Mouse (Mus musculus) heart, embryonic 10.5 days (tissue): Measurements from ENCODE around the gene Psmb11. TPM values are rescaled to one million over a fixed set of nuclear protein-coding genes. Genes with fewer than 3 reads are reported as not detected.
A peak's percentile ranks its signal among the peaks of the same experiment; 100 is the strongest.

Experiments used
- DNase-seq: peaks from one replicate; pipeline ENCODE4 v3.0.0-alpha.2; 2017; ENCODE audit warnings: low spot score
- H3K27ac ChIP-seq: fragments of 300-500 bp; sonication (generic); 2 replicates; pipeline ENCODE4 v1.5.1; 2016; ENCODE audit warnings: mild to moderate bottlenecking
- H3K27me3 ChIP-seq: fragments of 300-500 bp; sonication (generic); 2 replicates; pipeline ENCODE4 v1.6.1; 2016; ENCODE audit warnings: mild to moderate bottlenecking; ENCODE audit not compliant: poor library complexity, insufficient read depth, severe bottlenecking
- H3K36me3 ChIP-seq: fragments of 300-500 bp; sonication (generic); 2 replicates; pipeline ENCODE4 v1.6.1; 2016; ENCODE audit warnings: mild to moderate bottlenecking, moderate library complexity
- H3K4me1 ChIP-seq: fragments of 300-500 bp; sonication (generic); 2 replicates; pipeline ENCODE4 v1.6.1; 2016; ENCODE audit warnings: mild to moderate bottlenecking
- H3K4me3 ChIP-seq: fragments of 300-500 bp; sonication (generic); 2 replicates; pipeline ENCODE4 v1.5.1; 2016; ENCODE audit warnings: mild to moderate bottlenecking, moderate library complexity
- H3K9me3 ChIP-seq: fragments of 300-500 bp; sonication (generic); 2 replicates; pipeline ENCODE4 v1.6.1; 2016; ENCODE audit warnings: mild to moderate bottlenecking, moderate library complexity
- WGBS: fragments of 180-500 bp; shearing (Covaris S2); methylation state at CpG from one replicate; pipeline ENCODE4 v1.1.7; 2016; 5-methylcytosine and 5-hydroxymethylcytosine counted together
- polyA plus RNA-seq: library from polyadenylated mRNA; unstranded; fragments of >200 nt; fragmentation: Nextera tagmentation; extraction: Ambion mirVana; gene quantifications from 2 replicates; pipeline ENCODE4 v1.2.1, GENCODE M21; 2016

Gene Psmb11
- polyA plus RNA-seq, 1 experiment from 2014 or later: not detected

DNA sequence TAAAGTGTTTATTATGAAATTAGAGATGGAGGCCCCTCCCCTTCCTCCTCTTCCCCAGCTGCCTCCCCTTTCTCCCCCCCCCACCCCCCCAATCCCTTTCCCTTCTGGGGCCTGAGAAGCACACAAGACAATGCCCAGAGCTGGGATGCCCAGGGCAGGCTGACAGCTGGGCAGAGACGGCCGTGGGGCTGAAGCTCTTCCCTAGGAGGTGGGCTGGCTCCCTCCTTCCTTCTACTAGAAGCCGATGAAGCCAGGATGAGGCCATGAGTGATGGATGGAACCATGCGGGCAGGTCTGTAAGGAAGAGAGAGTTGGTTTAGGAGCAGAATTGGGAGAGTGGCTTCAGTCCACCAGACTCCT, 10.0 kb downstream of the Psmb11 start:
- Histone ChIP-seq H3K27me3 (peaks cover under 1% of the 10 kb centered on the region; the same call in 1 of the 2 replicates), H3K4me1 (no peaks in the 10 kb centered on the region), H3K4me3 (no peak overlapping the region), H3K36me3 (peaks cover 56% of the 10 kb centered on the region), H3K9me3 (no peaks in the 10 kb centered on the region), H3K27ac (no peak overlapping the region)
- DNase-seq: no peak
- WGBS: 88% methylated on average over 4 of the region's 4 CpGs

GRCm38 (mm10) chr14:54632252-54632651, 11.0 kb downstream of the Psmb11 start:
- H3K36me3 ChIP-seq: peaks cover 66% of the 10 kb centered on the region
- WGBS: 87% methylated on average over 37 of the region's 37 CpGs
- no peak overlapping the region for H3K4me3 ChIP-seq
- no peak for DNase-seq
- H3K27ac ChIP-seq: no peak overlapping the region
- H3K9me3 ChIP-seq: no peaks in the 10 kb centered on the region
- H3K27me3 ChIP-seq: no peaks in the 10 kb centered on the region
- H3K4me1 ChIP-seq: no peaks in the 10 kb centered on the region

DNA sequence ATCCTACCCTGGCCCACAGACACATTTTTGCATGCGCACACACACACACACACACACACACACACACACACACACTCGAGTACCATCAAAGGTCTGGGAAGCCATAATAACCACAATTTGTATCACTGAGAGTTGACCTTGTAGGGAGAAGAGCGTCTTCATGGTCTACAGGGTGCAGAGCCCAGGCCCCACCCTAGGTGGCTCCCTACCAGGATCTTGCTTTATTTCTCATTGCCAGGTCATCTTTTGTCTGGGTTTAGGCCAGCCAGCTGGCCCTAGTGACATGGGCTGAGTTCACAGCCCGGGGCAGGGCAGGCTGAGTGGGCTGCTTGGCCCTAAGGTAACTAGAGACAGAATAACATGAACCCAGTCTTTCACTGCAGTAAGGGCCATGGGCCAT, 12.9 kb downstream of the Psmb11 start:
- H3K27ac ChIP-seq: no peak overlapping the region
- peaks cover 8% of the 10 kb centered on the region; the same call in 1 of the 2 replicates for H3K4me1 ChIP-seq
- H3K4me3 ChIP-seq: no peak overlapping the region
- DNase-seq: no peak
- no peaks in the 10 kb centered on the region for H3K27me3 ChIP-seq
- peaks cover 83% of the 10 kb centered on the region for H3K36me3 ChIP-seq
- no peaks in the 10 kb centered on the region for H3K9me3 ChIP-seq
- WGBS: 84% methylated on average over 4 of the region's 4 CpGs

GRCm38 (mm10) chr14:54636954-54637353, 15.7 kb downstream of the Psmb11 start:
- Histone ChIP-seq H3K27me3 (no peaks in the 10 kb centered on the region), H3K4me1 (peaks cover 36% of the 10 kb centered on the region), H3K4me3 (no peak overlapping the region), H3K36me3 (peaks cover 63% of the 10 kb centered on the region), H3K9me3 (no peaks in the 10 kb centered on the region), H3K27ac (no peak overlapping the region)
- 47% methylated on average over 8 of the region's 8 CpGs for WGBS
- DNase-seq: peak; percentile 75

GRCm38 (mm10) chr14:54638210-54638609, 17.0 kb downstream of the Psmb11 start:
- Histone ChIP-seq H3K4me1 (peaks cover 36% of the 10 kb centered on the region), H3K9me3 (no peaks in the 10 kb centered on the region), H3K36me3 (peaks cover 61% of the 10 kb centered on the region), H3K4me3 (no peak overlapping the region), H3K27ac (no peak overlapping the region), H3K27me3 (no peaks in the 10 kb centered on the region)
- no peak for DNase-seq
- 70% methylated on average over 5 of the region's 5 CpGs for WGBS

DNA sequence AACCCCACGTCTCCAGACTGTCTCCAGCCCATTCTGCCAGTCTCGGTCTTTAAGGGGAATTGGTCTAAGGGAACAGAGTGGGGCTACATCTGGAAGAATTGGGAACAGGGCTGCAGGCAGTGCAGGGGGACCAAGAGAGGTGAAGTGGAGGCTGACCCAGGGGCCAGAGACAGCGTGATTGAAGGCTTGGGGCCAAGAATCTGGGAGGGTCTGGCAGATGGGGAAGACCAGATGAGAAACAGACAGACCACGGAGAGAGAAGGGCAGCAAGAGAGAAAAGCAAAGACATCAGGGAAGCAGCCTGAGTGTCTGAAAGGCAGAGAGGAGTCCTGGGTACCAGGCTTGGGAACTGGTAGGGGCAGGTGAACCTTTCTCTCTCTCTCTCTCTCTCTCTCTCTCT, 18.9 kb downstream of the Psmb11 start:
- H3K9me3 ChIP-seq: no peaks in the 10 kb centered on the region
- peak overlapping the region; percentile 52 for H3K27ac ChIP-seq
- 32% methylated on average over 4 of the region's 4 CpGs for WGBS
- peak overlapping the region; percentile 84 for H3K4me3 ChIP-seq
- DNase-seq: no peak
- H3K36me3 ChIP-seq: peaks cover 65% of the 10 kb centered on the region
- no peaks in the 10 kb centered on the region for H3K27me3 ChIP-seq
- peaks cover 36% of the 10 kb centered on the region for H3K4me1 ChIP-seq

DNA sequence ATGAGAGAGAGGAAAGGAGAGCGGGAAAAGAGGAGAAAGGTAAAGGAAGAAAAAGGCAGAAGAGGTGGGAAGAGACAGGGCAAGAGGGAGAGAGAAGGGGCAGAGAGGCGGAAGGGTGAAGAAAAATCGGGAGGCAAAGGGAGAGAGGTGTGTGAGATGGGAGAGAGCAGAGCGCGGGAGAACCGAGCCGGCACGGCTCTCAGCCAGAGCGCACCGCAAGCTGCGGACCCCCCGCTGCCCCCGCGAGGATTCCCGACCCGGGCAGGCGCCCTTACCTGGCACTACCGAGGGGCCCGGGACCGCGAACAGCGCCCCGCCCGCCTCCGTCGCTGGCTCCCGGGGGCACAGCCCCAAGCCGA, 19.7 kb downstream of the Psmb11 start, which contains the start of gene Gm17606:
Gene Gm17606, plus strand, starts transcription at position 7 of the 359 bp plus-strand sequence.
- Histone ChIP-seq H3K27me3 (no peaks in the 10 kb centered on the region), H3K4me3 (peak within 1 kb of the TSS; percentile 84), H3K9me3 (no peaks in the 10 kb centered on the region), H3K4me1 (peaks cover 36% of the 10 kb centered on the region), H3K27ac (peak within 1 kb of the TSS; percentile 91), H3K36me3 (peaks cover 68% of the 10 kb centered on the region)
- no peak for DNase-seq
- WGBS: 1% methylated on average over 28 of the region's 28 CpGs

DNA sequence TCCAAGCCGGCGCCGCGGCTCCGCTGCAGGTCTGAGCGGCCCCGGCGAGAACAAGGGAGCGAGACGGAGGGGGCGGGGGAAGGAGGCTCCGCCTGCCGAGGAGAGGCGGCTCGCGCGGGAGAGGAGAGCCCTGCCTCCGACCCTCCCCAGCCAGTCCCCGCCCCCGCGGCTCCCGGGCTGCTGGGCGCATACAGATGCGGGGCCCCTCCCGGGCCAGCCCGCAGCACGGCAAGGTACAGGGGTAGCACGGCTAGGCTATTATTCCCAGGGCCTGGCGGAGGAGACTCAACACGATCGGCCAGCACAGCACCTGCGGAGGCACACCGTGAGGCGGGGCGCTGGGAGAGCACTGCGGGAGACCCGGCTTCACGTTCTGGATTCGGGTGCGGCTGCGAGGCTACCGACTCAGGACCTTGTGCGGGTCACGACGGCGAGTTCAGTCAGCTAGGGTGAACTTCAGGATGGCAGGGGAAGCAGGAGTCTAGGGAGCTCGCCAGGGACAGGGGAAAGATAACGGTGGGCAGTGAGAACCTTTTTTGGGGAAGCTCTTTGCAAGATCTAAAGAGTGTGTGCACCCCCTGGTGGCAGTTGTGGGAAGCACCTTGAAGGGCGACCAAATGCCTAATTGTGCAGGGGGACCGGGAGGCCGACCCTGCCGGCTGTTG, 20.2 kb downstream of the Psmb11 start, which contains the start of gene Cdh24:
Gene Cdh24, minus strand, starts transcription at position 60 of the 665 bp plus-strand sequence.
- under 1% methylated on average over 51 of the region's 52 CpGs for WGBS
- H3K36me3 ChIP-seq: peaks cover 68% of the 10 kb centered on the region
- peak; percentile 94 for DNase-seq

GRCm38 (mm10) chr14:54642224-54642944, 21.2 kb downstream of the Psmb11 start:
- no peak for DNase-seq
- Histone ChIP-seq H3K27me3 (no peaks in the 10 kb centered on the region), H3K36me3 (peaks cover 69% of the 10 kb centered on the region), H3K4me1 (peaks cover 36% of the 10 kb centered on the region), H3K27ac (no peak overlapping the region; the same call in 1 of the 2 replicates), H3K9me3 (no peaks in the 10 kb centered on the region), H3K4me3 (no peak overlapping the region)
- 80% methylated on average over 25 of the region's 25 CpGs for WGBS

More for the DNA sequence above, 20.2 kb downstream of the Psmb11 start, which contains the start of gene Cdh24:
- Histone ChIP-seq H3K4me3 (peak within 1 kb of the TSS; percentile 84), H3K27me3 (no peaks in the 10 kb centered on the region), H3K9me3 (no peaks in the 10 kb centered on the region), H3K27ac (peak within 1 kb of the TSS; percentile 91), H3K4me1 (peaks cover 36% of the 10 kb centered on the region)

DNA sequence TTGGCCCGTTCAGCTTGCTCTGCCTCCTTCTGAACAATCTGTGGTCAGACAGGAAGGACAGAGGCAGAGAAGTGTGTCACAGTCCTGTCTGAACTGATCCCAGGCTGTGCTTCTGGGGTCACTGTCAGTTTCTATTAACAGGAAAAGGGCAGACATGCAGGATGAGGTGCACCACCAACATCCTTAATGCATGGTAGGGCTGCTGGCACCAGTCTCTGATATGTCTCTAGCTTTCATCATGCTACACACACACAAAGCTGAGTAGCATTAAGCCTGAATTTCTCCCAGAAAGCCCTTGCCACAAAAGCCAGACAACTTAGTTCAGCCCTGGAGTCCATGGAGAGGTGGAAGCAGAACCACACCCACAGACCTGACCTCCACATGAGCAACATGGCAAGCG, 21.8 kb downstream of the Psmb11 start:
- Histone ChIP-seq H3K9me3 (no peaks in the 10 kb centered on the region), H3K4me3 (no peak overlapping the region), H3K27ac (no peak overlapping the region; the same call in 1 of the 2 replicates), H3K4me1 (peaks cover 36% of the 10 kb centered on the region), H3K27me3 (no peaks in the 10 kb centered on the region), H3K36me3 (peaks cover 70% of the 10 kb centered on the region)
- DNase-seq: no peak
- 85% methylated on average over 2 of the region's 2 CpGs for WGBS

DNA sequence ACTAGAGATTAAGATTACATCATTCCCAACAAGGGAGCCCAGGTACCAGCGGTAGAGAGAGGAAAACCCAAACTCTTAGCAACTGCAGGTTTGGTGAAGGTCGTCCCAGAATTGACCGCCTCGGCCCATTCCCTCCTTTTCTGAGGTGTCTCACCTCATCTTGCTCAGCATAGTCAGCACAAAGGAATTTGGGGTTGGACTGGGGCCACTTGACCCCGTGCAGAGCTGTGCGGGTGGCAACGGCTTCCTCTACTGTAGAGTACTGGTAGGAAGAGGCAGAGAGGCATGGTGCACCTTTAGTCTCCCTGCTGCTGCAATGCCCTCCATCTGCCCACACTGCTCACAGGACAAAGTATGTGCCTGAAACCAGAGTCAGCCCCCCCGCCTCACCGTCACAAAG, 23.1 kb downstream of the Psmb11 start:
- WGBS: 81% methylated on average over 9 of the region's 9 CpGs
- Histone ChIP-seq H3K27ac (no peak overlapping the region), H3K4me3 (no peak overlapping the region), H3K9me3 (no peaks in the 10 kb centered on the region), H3K36me3 (peaks cover 71% of the 10 kb centered on the region), H3K4me1 (peaks cover 26% of the 10 kb centered on the region), H3K27me3 (no peaks in the 10 kb centered on the region)
- no peak for DNase-seq

- 94% methylated on average over 17 of the region's 17 CpGs for WGBS
- Histone ChIP-seq H3K4me1 (peaks cover 18% of the 10 kb centered on the region), H3K27ac (no peak overlapping the region), H3K36me3 (peaks cover 92% of the 10 kb centered on the region), H3K9me3 (no peaks in the 10 kb centered on the region), H3K4me3 (no peak overlapping the region), H3K27me3 (no peaks in the 10 kb centered on the region)
- DNase-seq: no peak
Observed at GRCm38 (mm10) chr14:54646455-54646854, 25.2 kb downstream of the Psmb11 start.

DNA sequence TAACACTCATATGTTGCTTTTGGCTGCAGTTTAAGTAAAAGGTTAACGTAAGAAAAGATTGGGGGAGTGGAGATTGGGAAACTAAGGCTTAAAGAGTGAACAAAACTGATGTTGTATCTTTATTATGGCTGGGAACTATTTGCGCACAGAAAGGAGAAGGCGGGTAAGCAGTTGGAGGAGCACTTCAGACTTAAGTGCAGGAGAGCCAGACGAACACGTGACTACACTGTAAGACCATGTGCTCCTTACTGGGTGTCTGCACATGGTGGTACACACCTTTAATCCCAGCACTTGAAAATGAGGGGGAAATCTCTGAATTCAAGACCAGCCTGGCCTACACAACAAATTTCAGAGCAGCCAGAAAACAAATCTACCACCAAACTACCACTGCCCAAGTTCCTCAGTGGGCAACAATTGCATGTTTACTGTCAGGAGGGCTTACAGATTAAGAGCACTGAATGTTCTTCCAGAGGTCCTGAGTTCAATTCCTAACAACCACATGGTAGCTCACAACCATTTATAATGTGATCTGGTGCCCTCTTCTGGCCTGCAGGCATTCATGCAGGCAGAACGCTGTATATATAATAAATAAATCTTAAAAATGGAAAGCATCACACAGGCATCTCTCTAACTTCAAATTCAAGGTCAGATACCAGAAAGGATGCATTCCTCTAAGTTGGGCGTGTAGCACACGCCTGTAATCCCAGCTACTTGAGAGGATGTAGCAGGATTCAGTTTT, 25.8 kb downstream of the Psmb11 start:
- Histone ChIP-seq H3K4me1 (peaks cover 19% of the 10 kb centered on the region), H3K27me3 (no peaks in the 10 kb centered on the region), H3K36me3 (peaks cover 97% of the 10 kb centered on the region), H3K4me3 (no peak overlapping the region), H3K27ac (no peak overlapping the region), H3K9me3 (no peaks in the 10 kb centered on the region)
- no peak for DNase-seq
- 95% methylated on average over 8 of the region's 8 CpGs for WGBS
